Mouse (Mus musculus): ENCODE data around the gene Wscd1. TPM values are rescaled to one million over a fixed set of nuclear protein-coding genes. Genes with fewer than 3 reads are reported as not detected.

Gene Wscd1
- not detected in 2 replicates for total RNA-seq (2017)

- ATAC-seq (ENCODE audit: extremely low read depth, insufficient number of reproducible peaks, low FRiP score, poor library complexity, severe bottlenecking) = no peak
Measured at GRCm38 (mm10) chr11:71749671-71750070, at the start of gene Wscd1. Wscd1 (plus strand) TSS chr11:71749920.

GRCm38 (mm10) chr11:71728066-71728465, 21.7 kb upstream of the Wscd1 start:
- ATAC-seq (ENCODE audit: extremely low read depth, insufficient number of reproducible peaks, low FRiP score, poor library complexity, severe bottlenecking) = no peak

- ATAC-seq (ENCODE audit: extremely low read depth, insufficient number of reproducible peaks, low FRiP score, poor library complexity, severe bottlenecking) = no peak
Measured at GRCm38 (mm10) chr11:71729287-71729686, 20.4 kb upstream of the Wscd1 start.

- ATAC-seq (ENCODE audit: extremely low read depth, insufficient number of reproducible peaks, low FRiP score, poor library complexity, severe bottlenecking) = no peak
Measured at GRCm38 (mm10) chr11:71733771-71734170, 15.9 kb upstream of the Wscd1 start.

- ATAC-seq (ENCODE audit: extremely low read depth, insufficient number of reproducible peaks, low FRiP score, poor library complexity, severe bottlenecking) = no peak
Measured at GRCm38 (mm10) chr11:71737106-71737505, 12.6 kb upstream of the Wscd1 start.

- ATAC-seq (ENCODE audit: extremely low read depth, insufficient number of reproducible peaks, low FRiP score, poor library complexity, severe bottlenecking) = no peak
Measured at GRCm38 (mm10) chr11:71738501-71739045, 11.1 kb upstream of the Wscd1 start.

- no peak for ATAC-seq (ENCODE audit: extremely low read depth, insufficient number of reproducible peaks, low FRiP score, poor library complexity, severe bottlenecking)
Measured at GRCm38 (mm10) chr11:71745875-71746274, 3.8 kb upstream of the Wscd1 start.

- no peak for ATAC-seq (ENCODE audit: extremely low read depth, insufficient number of reproducible peaks, low FRiP score, poor library complexity, severe bottlenecking)
Measured at GRCm38 (mm10) chr11:71747719-71748118, 2.0 kb upstream of the Wscd1 start.

GRCm38 (mm10) chr11:71750534-71751173, 934 bp downstream of the Wscd1 start:
- ATAC-seq (ENCODE audit: extremely low read depth, insufficient number of reproducible peaks, low FRiP score, poor library complexity, severe bottlenecking) = no peak

GRCm38 (mm10) chr11:71751174-71751611, 1.5 kb downstream of the Wscd1 start:
- no peak for ATAC-seq (ENCODE audit: extremely low read depth, insufficient number of reproducible peaks, low FRiP score, poor library complexity, severe bottlenecking)

- ATAC-seq (ENCODE audit: extremely low read depth, insufficient number of reproducible peaks, low FRiP score, poor library complexity, severe bottlenecking) = no peak
Measured at GRCm38 (mm10) chr11:71751689-71752088, 2.0 kb downstream of the Wscd1 start.

- ATAC-seq (ENCODE audit: extremely low read depth, insufficient number of reproducible peaks, low FRiP score, poor library complexity, severe bottlenecking) = no peak
Measured at GRCm38 (mm10) chr11:71752626-71753025, 2.9 kb downstream of the Wscd1 start.

GRCm38 (mm10) chr11:71755115-71755514, 5.4 kb downstream of the Wscd1 start:
- ATAC-seq (ENCODE audit: extremely low read depth, insufficient number of reproducible peaks, low FRiP score, poor library complexity, severe bottlenecking) = no peak

- no peak for ATAC-seq (ENCODE audit: extremely low read depth, insufficient number of reproducible peaks, low FRiP score, poor library complexity, severe bottlenecking)
Measured at GRCm38 (mm10) chr11:71756325-71756724, 6.6 kb downstream of the Wscd1 start.

GRCm38 (mm10) chr11:71758211-71759110, 8.7 kb downstream of the Wscd1 start:
- ATAC-seq (ENCODE audit: extremely low read depth, insufficient number of reproducible peaks, low FRiP score, poor library complexity, severe bottlenecking) = no peak

GRCm38 (mm10) chr11:71760991-71761390, 11.3 kb downstream of the Wscd1 start:
- ATAC-seq (ENCODE audit: extremely low read depth, insufficient number of reproducible peaks, low FRiP score, poor library complexity, severe bottlenecking) = no peak

- ATAC-seq (ENCODE audit: extremely low read depth, insufficient number of reproducible peaks, low FRiP score, poor library complexity, severe bottlenecking) = no peak
Measured at GRCm38 (mm10) chr11:71763154-71763553, 13.4 kb downstream of the Wscd1 start.

- no peak for ATAC-seq (ENCODE audit: extremely low read depth, insufficient number of reproducible peaks, low FRiP score, poor library complexity, severe bottlenecking)
Measured at GRCm38 (mm10) chr11:71763651-71764275, 14.0 kb downstream of the Wscd1 start.

- no peak for ATAC-seq (ENCODE audit: extremely low read depth, insufficient number of reproducible peaks, low FRiP score, poor library complexity, severe bottlenecking)
Measured at GRCm38 (mm10) chr11:71764743-71765142, 15.0 kb downstream of the Wscd1 start.

All from neutrophil, adult 5-6 weeks (primary cell).